Mouse (Mus musculus): ENCODE measurements around the gene Tenm3. TPM values are rescaled to one million over a fixed set of nuclear protein-coding genes. Genes with fewer than 3 reads are reported as not detected.

Gene Tenm3
- polyA plus RNA-seq, 1 experiment from 2014 or later, result not detected

DNA sequence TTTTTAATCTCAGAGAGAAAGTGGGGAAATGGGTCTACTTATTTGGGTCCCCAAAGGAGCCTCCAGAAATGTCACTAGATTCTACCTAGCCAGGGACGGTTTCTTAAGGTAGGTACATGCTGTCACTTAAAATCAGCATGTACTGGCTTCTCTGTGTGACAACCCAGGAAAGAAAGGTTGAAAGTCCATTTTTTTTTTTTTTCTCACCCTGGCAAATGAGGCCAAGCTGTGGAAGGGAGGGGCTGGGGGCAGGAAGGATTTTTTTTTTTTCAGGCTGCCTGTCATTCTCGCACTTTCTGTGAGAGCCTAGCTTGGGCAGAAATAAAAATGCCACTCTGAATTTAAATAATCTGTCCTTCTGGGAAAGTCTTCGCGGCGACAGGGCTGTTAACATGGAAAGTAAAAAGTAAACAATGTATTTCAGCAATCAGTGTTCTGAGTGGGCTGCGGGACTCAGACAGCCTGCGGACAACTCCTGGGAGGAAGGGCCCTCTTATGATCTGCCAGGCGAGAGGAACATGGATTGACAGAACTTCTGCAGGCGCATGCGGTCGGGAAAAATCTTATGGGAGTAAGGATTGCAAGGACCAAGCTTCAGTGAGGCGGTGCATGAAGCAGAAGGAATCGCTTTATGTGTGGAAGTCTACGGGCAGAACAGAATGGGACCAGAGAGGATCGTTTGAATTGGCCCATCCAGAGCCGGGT is 621.9 kb downstream of the Tenm3 start:
- Histone ChIP-seq H3K79me2 (ENCODE audit: inconsistent target) (no peaks in the 10 kb centered on the region), H3K36me3 (ENCODE audit: inconsistent target) (no peaks in the 10 kb centered on the region), H3K27ac (no peak overlapping the region), H3K4me3 (ENCODE audit: inconsistent target) (no peak overlapping the region)
- WGBS (ENCODE audit: missing documents), result 23% methylated on average over 16 of the region's 16 CpGs

DNA sequence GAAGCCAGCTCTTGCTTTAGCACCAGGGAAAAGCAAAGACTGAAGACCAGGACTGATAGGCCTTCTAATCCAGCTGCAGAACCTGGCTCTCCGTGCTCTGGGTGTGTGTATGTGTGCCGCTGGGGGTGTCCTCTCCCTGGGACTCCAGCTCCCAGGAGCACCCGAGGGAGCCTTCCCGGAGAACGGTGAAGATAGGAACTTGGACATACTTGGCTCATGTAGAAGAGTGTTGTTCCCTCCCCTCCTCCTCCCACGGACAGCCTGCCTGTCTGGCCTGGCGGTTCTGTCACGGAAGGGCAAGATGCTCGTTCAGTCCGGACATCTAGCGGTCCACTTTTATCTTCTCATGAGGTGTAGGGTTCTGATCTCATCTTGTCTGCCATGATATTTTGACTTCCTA is 622.4 kb downstream of the Tenm3 start:
- 89% methylated on average over 7 of the region's 11 CpGs for WGBS (ENCODE audit: missing documents)
- H3K27ac ChIP-seq, result no peak overlapping the region
- H3K4me3 ChIP-seq (ENCODE audit: inconsistent target), result no peak overlapping the region
- no peaks in the 10 kb centered on the region for H3K36me3 ChIP-seq (ENCODE audit: inconsistent target)
- no peaks in the 10 kb centered on the region for H3K79me2 ChIP-seq (ENCODE audit: inconsistent target)

DNA sequence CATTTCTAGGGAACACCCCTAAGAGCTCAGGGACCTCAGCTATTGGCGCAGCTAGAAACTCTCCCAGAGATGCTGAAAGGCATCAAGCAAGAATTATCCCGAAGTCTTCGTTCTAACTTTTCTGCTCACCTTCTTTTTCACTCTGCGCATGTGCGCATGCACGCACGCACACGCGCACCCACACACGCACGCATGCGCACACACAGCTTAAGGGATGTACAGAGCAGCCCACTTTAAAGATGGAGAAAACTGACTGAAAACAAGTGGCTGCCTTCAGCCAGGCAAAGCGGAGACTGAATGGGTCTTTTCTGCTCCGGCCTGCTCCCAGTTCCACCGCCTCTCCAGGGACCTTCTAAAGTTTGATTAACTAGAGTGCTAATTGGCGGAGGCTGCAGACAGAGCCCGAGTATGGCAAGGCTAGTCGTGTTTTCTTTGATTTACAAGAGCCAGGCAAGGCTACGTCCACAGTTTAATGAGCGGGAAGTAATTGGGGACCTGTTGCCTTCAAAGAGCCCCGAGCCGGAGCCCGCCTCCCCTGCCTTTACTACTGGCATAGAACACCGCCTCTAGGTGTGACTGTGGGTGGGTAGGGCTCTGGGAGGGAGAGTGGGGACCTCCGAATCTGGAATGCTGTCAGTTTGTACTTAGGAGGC is 623.1 kb downstream of the Tenm3 start:
- H3K4me3 ChIP-seq (ENCODE audit: inconsistent target), result no peak overlapping the region
- H3K36me3 ChIP-seq (ENCODE audit: inconsistent target), result no peaks in the 10 kb centered on the region
- H3K79me2 ChIP-seq (ENCODE audit: inconsistent target), result no peaks in the 10 kb centered on the region
- H3K27ac ChIP-seq, result no peak overlapping the region
- 75% methylated on average over 25 of the region's 25 CpGs for WGBS (ENCODE audit: missing documents)

DNA sequence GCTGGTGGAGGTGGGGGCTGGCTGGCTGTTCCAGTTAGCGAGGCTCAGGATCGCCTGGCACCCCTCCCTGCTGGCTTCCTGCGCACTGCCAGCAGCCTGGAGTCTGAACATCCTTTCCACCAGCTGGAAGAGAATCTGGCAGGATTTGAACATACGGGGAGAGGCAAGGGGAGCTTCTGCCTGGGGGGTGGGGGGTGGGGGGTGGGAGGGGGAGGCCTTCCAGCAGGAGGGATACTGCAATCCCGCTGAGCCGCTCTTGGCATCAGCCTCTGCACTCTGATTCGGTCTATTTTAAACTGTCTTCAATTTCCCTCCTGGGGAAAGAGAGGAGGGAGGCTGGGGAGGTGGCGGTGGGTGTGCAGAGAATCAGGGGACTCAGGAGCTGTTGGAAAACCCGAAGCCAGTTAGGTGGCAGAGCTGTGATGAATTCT is 628.7 kb downstream of the Tenm3 start:
- Histone ChIP-seq H3K79me2 (ENCODE audit: inconsistent target) (no peaks in the 10 kb centered on the region), H3K27ac (no peak overlapping the region), H3K4me3 (ENCODE audit: inconsistent target) (no peak overlapping the region), H3K36me3 (ENCODE audit: inconsistent target) (no peaks in the 10 kb centered on the region)
- 72% methylated on average over 9 of the region's 9 CpGs for WGBS (ENCODE audit: missing documents)

DNA sequence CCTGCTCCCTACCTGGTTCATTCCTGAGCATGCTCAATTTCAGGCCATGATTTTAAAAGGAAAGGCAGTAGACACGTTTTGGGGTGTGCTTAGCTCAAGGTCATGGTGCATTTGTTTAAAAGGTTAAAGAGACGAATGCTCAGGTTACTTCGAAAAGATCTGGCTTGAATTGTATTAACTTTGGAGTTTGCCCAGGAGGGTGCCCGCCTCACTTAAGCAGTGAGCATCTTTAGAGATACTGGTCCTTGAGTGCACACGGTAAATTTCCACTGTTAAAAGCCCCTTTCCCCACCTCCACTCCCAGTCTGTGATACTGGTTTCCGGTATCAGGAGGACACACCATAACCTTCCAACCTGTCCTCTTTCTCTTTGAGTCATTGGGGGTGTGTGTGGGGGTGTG is 629.4 kb downstream of the Tenm3 start:
- H3K4me3 ChIP-seq (ENCODE audit: inconsistent target), result no peak overlapping the region
- H3K36me3 ChIP-seq (ENCODE audit: inconsistent target), result no peaks in the 10 kb centered on the region
- 83% methylated on average over 6 of the region's 6 CpGs for WGBS (ENCODE audit: missing documents)
- no peak overlapping the region for H3K27ac ChIP-seq
- no peaks in the 10 kb centered on the region for H3K79me2 ChIP-seq (ENCODE audit: inconsistent target)

DNA sequence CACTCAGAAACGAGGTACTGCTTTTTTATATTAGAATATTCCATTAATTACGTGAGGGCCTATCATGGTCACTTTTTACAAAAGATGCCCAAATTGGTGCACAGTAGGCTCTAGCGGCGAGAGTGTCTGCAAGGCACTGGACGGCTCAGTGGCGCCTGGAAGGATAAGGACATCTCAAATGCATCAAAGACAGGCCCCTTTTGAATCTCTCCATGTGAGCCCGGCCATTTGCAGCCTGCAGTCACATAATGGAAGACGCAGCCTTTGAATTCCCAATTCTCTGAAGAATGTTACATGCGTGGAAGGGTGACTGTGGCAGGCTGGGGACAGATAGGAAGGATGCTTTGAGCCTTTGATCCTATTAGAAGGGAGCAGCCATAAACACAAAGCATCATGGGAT is 631.8 kb downstream of the Tenm3 start:
- no peak overlapping the region for H3K27ac ChIP-seq
- no peaks in the 10 kb centered on the region for H3K79me2 ChIP-seq (ENCODE audit: inconsistent target)
- no peaks in the 10 kb centered on the region for H3K36me3 ChIP-seq (ENCODE audit: inconsistent target)
- H3K4me3 ChIP-seq (ENCODE audit: inconsistent target), result no peak overlapping the region
- 92% methylated on average over 9 of the region's 9 CpGs for WGBS (ENCODE audit: missing documents)

DNA sequence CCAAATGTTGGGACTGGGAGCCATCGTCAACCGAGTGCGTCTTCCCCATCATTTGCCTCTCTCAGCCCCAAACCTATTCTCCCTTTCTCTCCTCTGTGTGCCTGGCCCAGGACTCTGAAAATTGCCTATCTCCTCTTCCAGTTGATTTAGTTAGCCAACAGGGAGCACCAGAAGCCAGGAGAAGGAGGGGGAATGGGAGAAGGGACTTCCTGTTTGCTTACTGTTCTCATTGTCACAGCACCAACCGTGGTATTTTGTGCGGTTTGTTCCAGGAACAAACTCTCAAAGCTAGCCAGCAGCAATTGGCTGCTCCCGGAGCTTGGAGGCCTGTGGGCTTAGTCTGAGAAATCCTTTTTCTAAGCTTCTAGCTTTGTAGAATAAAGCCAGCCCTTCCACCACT is 636.2 kb downstream of the Tenm3 start:
- 68% methylated on average over 6 of the region's 6 CpGs for WGBS (ENCODE audit: missing documents)
- Histone ChIP-seq H3K27ac (no peak overlapping the region), H3K4me3 (ENCODE audit: inconsistent target) (no peak overlapping the region), H3K79me2 (ENCODE audit: inconsistent target) (no peaks in the 10 kb centered on the region), H3K36me3 (ENCODE audit: inconsistent target) (no peaks in the 10 kb centered on the region)

DNA sequence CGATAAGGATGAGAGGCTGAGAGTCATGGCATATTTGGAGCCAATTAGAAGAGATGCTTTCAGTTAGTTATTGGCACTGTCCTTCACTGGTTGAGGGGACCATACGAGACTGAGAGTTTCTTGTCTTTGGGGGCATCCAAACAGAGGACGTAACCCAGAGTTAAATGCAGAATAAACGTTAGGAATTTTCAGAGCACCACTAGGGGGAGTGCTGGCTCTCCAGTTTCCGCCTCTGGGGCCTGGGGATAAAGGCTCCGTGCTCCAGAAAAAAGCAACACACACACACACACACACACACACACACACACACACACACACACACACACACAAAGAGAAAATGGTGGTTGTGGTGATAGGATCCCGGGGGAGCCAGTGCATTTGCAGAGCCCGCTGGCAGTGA is 636.8 kb downstream of the Tenm3 start:
- H3K27ac ChIP-seq, result no peak overlapping the region
- H3K36me3 ChIP-seq (ENCODE audit: inconsistent target), result no peaks in the 10 kb centered on the region
- no peak overlapping the region for H3K4me3 ChIP-seq (ENCODE audit: inconsistent target)
- no peaks in the 10 kb centered on the region for H3K79me2 ChIP-seq (ENCODE audit: inconsistent target)
- 74% methylated on average over 8 of the region's 8 CpGs for WGBS (ENCODE audit: missing documents)

DNA sequence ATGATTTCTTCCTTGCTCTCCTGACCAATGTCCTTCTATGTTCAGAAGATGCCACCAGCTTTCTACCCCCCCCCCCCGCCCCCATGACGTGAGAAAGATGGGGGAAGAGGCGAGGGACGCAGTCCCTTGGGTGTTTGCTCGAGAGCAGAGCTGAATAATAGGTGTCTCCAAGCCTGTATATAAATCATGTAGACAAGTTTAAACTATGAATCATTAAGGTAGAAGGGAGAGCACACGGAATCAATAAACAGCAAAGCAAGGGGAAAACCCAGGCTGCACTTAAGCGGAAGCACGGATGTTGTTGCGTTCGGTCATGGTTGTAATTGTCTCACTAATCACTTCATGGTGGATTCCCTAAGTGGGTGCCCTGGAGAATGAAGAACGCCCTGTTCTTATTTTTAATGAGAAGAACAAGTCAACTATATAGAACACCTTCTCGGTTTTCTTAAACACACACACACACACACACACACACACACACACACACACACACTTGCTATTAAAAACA is 638.9 kb downstream of the Tenm3 start:
- H3K4me3 ChIP-seq (ENCODE audit: inconsistent target), result no peak overlapping the region
- no peaks in the 10 kb centered on the region for H3K36me3 ChIP-seq (ENCODE audit: inconsistent target)
- H3K27ac ChIP-seq, result no peak overlapping the region
- 85% methylated on average over 10 of the region's 12 CpGs for WGBS (ENCODE audit: missing documents)
- H3K79me2 ChIP-seq (ENCODE audit: inconsistent target), result no peaks in the 10 kb centered on the region

DNA sequence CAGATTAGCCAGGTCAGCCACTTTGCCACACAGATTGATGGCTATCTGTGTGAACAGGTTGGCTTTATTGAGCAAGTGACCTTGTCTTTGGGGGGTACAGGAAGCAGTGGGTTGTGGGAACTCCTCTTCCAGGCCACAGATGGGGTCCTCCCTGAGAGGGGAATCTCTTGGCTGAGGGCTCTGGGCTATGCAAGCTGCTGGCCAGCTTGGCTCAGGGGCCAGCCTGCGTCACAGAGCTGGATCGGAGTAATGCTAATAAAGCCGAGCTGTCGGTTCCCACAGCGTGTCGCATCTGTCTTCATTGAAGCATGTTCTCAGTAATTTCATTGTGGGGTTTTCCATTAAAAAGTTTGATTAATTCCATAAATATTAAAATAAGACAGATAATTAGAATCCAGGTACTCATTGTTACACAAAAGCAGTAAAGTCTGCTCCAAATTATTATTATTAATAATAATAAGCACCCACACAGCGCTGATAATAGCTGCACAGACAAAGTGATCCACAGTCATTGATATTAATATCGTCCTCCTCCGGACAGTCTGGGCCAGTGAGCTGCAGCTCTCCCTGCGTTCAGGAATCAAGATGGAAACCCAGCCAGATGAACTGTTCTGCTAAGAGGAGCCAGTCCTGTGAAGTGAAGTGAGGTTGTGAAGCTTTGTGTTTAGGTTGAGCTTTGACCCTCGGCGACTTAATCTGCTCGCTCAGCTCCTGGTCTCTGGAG is 639.5 kb downstream of the Tenm3 start:
- H3K36me3 ChIP-seq (ENCODE audit: inconsistent target), result no peaks in the 10 kb centered on the region
- 95% methylated on average over 13 of the region's 13 CpGs for WGBS (ENCODE audit: missing documents)

DNA sequence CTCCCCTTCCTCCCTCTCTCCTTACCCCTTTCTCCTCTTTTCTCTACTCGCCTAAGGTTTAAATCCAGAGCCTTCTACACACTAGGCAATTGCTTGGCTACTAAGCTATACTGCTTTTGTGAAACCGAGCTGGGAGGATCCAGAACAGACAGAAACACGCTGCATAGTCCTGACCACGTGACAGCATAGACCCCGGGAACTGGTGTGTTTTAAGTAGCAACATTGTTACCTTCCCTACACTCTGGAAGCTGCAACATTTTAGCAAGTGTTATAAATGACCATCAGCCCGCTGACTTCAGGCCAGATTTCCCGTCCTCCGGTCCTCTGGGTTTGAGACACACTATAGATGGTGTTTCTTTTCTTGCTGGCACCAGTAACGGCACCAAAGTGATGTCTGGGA is 640.1 kb downstream of the Tenm3 start:
- Histone ChIP-seq H3K27ac (no peak overlapping the region), H3K79me2 (ENCODE audit: inconsistent target) (no peaks in the 10 kb centered on the region), H3K36me3 (ENCODE audit: inconsistent target) (no peaks in the 10 kb centered on the region), H3K4me3 (ENCODE audit: inconsistent target) (no peak overlapping the region)
- 79% methylated on average over 9 of the region's 9 CpGs for WGBS (ENCODE audit: missing documents)

More for the DNA sequence above, 639.5 kb downstream of the Tenm3 start:
- no peaks in the 10 kb centered on the region for H3K79me2 ChIP-seq (ENCODE audit: inconsistent target)
- no peak overlapping the region for H3K27ac ChIP-seq
- no peak overlapping the region for H3K4me3 ChIP-seq (ENCODE audit: inconsistent target)

DNA sequence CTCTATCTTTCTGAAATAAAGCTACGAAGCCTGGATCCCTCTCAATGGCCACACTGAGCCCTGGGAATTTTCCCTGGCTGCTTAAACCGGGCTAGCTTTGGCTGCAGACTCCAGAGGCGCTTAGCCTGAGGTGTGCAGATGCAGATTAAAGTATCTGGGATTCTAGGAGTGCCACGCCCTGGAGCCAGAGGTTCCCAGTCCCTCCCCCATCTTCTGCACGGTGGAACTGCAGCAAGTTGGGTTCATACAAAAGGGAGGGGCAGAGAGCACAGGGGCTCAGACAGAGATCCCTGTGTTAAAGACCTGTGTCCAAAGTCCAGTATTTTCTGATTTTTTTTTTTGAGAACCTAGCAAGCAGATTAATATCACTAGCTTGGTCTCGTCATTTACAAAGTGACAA is 640.6 kb downstream of the Tenm3 start:
- 72% methylated on average over 6 of the region's 6 CpGs for WGBS (ENCODE audit: missing documents)
- H3K4me3 ChIP-seq (ENCODE audit: inconsistent target), result no peak overlapping the region
- H3K36me3 ChIP-seq (ENCODE audit: inconsistent target), result no peaks in the 10 kb centered on the region
- H3K79me2 ChIP-seq (ENCODE audit: inconsistent target), result no peaks in the 10 kb centered on the region
- H3K27ac ChIP-seq, result no peak overlapping the region

DNA sequence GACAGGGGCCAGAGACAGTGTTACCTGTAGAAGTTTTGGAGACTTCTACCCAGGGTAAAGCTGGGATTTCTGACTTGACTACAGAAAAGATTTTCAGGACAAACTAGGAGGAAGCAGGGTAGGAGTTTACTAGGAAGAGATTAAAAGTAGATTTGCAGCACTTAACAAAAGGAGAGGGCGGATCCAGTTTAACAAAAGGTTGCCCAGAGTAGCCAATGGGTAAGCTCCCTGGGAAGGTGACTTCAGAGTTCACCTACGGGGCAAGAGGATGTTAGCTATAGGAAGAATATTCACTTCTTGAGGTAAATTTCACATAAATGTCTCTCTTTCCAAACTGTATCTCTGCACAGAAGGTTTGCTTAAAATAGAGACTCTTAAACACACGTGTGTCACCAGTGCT is 641.1 kb downstream of the Tenm3 start:
- H3K4me3 ChIP-seq (ENCODE audit: inconsistent target), result no peak overlapping the region
- 76% methylated on average over 3 of the region's 3 CpGs for WGBS (ENCODE audit: missing documents)
- no peaks in the 10 kb centered on the region for H3K79me2 ChIP-seq (ENCODE audit: inconsistent target)
- no peak overlapping the region for H3K27ac ChIP-seq
- no peaks in the 10 kb centered on the region for H3K36me3 ChIP-seq (ENCODE audit: inconsistent target)

DNA sequence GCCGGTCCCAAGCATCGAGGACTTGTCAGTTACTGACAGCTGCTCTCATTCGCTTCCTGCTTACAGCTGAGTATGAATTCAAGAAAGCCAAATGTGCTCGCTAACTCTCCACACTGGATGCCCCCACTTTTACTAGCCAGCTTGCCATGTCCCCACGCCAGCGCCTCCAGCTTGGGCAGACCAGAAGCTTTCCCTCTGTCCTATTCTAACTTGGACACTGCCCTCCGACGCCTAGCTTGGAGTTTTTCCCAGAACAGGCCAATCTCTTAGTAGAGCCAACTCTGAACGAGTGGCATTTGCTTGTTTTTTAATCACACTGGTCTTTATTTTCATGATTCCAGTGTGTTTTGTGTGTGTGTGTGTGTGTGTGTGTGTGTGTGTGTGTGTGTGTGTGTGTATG is 644.6 kb downstream of the Tenm3 start:
- 92% methylated on average over 9 of the region's 9 CpGs for WGBS (ENCODE audit: missing documents)
- Histone ChIP-seq H3K4me3 (ENCODE audit: inconsistent target) (no peak overlapping the region), H3K79me2 (ENCODE audit: inconsistent target) (no peaks in the 10 kb centered on the region), H3K27ac (no peak overlapping the region), H3K36me3 (ENCODE audit: inconsistent target) (no peaks in the 10 kb centered on the region)

DNA sequence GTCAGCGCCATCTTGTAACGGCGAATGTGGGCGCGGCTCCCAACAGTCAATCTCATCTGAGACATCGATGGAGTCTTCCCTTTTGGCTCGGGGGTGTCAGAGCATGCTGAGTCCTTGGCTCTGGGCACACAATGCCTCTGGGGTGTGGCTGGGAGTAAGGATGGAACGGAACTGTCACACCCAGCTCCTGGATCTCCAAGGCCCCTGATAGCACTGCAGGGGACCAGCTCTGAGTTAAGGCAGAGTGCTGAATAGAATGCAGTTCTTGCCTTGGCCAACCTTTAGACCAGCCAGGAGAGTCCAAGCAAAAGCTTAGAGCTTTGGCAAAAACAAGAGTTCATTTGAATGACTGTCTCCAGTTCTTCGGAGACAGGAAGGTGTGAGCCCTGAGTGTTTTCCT is 647.8 kb downstream of the Tenm3 start:
- no peak overlapping the region for H3K27ac ChIP-seq
- H3K36me3 ChIP-seq (ENCODE audit: inconsistent target), result no peaks in the 10 kb centered on the region
- no peaks in the 10 kb centered on the region for H3K79me2 ChIP-seq (ENCODE audit: inconsistent target)
- 91% methylated on average over 9 of the region's 9 CpGs for WGBS (ENCODE audit: missing documents)
- H3K4me3 ChIP-seq (ENCODE audit: inconsistent target), result no peak overlapping the region

All from macrophage (primary cell).